Mouse (Mus musculus) urinary bladder, postnatal 36 days (tissue): ENCODE results near the gene Kyat1.
"Not testable (repeated sequence)": the region's sequence is repeated elsewhere in the genome, so short reads cannot be mapped to it uniquely, and the experiment has no call there.

Experiments
- DNase-seq, 2 experiments: peaks; one replicate each; pipeline ENCODE4 v3.0.0; 2022; ENCODE audit warnings: low spot score in 2 of 2, mixed read lengths in 1 of 2

Kyat1 gene

DNA sequence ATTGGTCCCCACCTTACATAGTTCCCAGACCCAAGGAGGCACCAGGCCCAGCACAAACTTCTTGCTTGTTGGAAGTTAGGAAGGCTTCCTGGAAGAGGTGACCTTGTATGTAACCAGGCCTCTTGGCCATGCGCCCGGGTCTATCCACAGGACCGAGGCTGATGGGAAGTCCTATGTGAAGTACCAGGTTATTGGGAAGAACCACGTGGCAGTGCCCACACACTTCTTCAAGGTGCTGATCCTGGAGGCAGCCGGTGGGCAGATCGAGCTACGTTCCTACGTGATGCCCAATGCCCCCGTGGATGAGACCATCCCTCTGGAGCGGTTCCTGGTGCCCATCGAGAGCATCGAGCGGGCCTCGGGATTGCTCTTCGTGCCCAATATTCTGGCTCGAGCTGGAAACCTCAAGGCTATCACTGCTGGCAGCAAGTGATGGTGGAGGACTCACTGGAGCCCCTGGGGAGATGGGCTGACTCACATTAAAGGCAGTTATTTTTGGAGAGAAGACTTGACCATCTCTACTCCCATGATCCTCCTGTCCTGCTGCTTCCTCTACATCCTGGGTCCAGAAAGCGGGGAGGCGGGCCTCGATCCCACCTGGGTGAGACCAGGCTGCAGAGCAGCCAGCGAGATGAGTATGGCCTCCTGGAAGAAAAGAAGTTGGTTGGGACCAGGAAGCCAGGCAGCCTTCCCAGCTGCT lies 32.0 kb downstream of the Kyat1 start:
- no peak for DNase-seq

- DNase-seq, result no peak
Observed at GRCm38 (mm10) chr2:30171997-30172382, 33.7 kb downstream of the Kyat1 start.

DNA sequence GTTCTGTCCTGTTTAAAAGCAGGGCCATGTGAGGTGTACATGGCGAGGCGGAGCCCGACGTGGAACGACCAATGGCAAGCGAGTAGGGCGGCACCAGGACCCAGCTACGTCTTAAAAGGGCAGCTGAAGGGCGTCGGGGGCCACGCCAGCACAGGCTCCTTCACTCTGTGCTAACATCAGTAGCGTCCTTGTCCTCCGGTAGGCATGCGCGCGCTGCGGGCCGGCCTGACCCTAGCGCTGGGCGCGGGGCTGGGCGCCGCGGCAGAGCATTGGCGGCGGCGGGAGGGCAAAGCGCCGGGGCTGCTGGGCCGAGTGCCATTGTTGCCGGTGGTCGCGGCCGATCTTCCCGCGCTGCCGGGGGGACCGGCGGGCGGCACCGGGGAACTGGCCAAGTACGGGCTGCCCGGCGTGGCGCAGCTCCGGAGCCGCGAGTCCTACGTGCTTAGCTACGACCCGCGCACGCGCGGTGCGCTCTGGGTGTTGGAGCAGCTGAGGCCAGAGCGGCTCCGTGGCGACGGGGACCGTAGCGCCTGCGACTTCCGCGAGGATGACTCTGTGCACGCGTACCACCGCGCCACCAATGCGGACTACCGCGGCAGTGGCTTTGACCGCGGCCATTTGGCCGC lies 34.2 kb downstream of the Kyat1 start, which contains the start of gene Endog:
Gene Endog, plus strand, starts transcription at position 123 of the 626 bp plus-strand sequence.
- peak; percentile 60 to 87 for DNase-seq

- no peak for DNase-seq
Observed at GRCm38 (mm10) chr2:30166677-30167076, 39.0 kb downstream of the Kyat1 start.

DNA sequence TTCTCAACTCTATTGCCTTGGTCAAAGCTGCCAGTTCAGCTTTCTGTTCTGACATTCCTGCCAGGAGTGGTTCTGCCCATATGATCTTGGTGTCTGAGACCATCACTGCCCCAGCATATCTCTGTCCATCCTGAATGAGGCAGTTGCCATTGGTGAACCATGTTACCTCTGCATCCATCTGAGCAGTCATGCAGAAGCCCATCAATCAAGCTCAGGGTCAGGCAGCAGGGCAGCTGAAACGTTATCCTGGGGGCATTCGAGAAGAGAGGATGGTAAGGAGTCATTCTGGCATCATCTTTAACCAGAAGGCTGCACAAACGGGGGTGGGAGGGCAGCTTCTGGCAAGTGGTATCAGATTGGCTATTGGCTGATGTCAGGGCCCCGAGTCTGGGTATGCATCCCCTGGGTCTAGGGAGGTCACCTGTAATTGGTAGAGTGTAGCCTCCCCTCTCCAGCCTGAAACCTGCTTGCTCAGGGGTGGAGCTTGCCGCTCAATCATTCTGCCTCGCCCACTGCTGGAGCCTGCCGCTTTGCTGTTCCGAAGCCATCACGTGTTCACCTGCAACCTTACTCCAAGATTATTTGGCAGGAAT lies 41.2 kb downstream of the Kyat1 start:
- no peak for DNase-seq

GRCm38 (mm10) chr2:30161809-30162208 lies 43.8 kb downstream of the Kyat1 start:
- DNase-seq, result no peak

GRCm38 (mm10) chr2:30159871-30160270 lies 45.8 kb downstream of the Kyat1 start:
- DNase-seq, result not testable (repeated sequence)

DNA sequence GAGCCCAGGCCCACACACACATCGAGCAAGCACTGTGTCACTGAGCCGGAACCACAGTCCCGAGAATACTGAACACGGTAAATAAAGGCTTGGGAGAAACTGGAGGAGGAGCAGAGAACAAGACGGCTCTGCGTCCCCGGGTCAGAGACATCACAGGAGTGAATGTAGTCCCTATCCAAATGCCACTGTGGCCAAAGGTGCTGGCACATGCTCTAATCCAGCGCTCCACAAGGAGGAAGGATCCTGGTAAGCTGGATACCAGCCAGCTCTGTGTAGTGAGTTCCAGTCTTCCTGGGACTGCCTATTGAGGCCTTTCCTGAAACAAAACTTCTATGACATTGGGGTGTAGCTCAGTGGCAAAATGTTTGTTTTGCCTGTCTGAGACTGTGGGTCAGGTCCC lies 53.0 kb downstream of the Kyat1 start:
- no peak for DNase-seq

DNA sequence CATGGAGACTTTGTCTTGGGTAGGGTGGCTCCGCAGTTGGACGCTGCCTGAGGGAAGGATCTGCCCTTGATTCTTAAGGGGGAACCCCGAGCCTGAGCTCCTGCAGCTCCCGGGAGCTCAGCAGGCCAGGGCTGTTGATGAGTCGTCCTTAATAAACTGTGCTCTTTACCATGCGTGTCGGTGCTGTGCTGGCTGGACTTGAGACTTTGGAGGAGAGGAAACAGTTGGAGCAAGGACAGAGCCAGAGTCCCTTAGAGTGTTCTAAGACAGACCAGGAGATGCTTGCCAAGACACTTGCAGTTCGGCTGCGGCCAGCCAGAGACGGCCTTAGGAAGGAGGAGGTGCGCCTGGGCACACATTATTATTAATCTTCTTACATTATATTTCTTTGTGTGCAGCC lies 53.8 kb downstream of the Kyat1 start:
- no peak for DNase-seq

GRCm38 (mm10) chr2:30147466-30147865 lies 58.2 kb downstream of the Kyat1 start:
- DNase-seq, result peak; percentile 26 to 83

DNA sequence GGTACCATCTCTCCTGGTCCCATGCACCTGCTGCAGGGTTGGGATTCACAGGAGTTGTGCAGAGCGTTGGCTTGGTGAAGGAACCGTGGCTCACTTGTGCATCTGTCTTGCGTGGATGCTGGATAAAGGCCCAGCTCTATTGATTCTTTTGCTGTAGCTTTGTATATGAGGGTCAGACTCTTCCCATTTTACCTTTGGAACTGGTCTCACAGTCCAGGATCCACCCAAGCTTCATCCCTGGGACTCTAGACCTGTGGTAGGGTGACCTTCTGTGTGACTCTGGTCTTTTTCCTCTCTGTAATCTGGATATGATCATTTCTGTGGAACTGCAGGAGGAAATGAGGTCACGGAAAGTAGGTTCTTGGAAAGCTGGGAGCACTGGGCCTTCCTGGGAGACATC lies 61.2 kb downstream of the Kyat1 start:
- no peak for DNase-seq

DNA sequence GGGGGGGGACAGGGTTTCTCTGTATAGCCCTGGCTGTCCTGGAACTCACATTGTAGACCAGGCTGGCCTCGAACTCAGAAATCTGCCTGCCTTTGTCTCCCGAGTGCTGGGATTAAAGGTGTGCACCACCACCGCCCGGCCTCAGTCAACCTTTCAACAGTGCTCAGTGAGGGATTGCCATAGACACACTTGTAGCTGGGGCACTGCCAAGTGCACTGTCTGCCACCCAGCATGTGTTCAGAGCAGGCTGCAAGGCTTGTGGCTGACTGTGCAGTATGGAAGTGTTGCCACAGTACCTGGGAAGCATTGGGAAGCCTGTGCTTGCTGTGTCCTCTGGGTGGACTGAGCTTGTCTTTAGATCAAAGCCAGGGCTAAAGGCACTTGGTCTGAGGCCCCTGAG lies 65.6 kb downstream of the Kyat1 start:
- DNase-seq, result not testable (repeated sequence)

GRCm38 (mm10) chr2:30136458-30136857 lies 69.2 kb downstream of the Kyat1 start:
- DNase-seq, result no peak
